Mouse (Mus musculus): ENCODE data around the gene Tnfsf13.
"Not testable (repeated sequence)": the region's sequence is repeated elsewhere in the genome, so short reads cannot be mapped to it uniquely, and the experiment has no call there.

Gene Tnfsf13

GRCm38 (mm10) chr11:69685526-69686148 lies at the start of gene Tnfsf13:
Tnfsf13 (minus strand) TSS chr11:69685784.
- DNase-seq (ENCODE audit: low spot score in 2 of 2): peak in 1 of 2 experiments; percentile 65

- not testable (repeated sequence) for DNase-seq (ENCODE audit: low spot score in 2 of 2)
These were observed 45.8 kb upstream of the Tnfsf13 start for GRCm38 (mm10) chr11:69731408-69731807.

- DNase-seq (ENCODE audit: low spot score in 2 of 2): peak; percentile 15 to 24
These were observed 43.5 kb upstream of the Tnfsf13 start for GRCm38 (mm10) chr11:69729063-69729462.

DNA sequence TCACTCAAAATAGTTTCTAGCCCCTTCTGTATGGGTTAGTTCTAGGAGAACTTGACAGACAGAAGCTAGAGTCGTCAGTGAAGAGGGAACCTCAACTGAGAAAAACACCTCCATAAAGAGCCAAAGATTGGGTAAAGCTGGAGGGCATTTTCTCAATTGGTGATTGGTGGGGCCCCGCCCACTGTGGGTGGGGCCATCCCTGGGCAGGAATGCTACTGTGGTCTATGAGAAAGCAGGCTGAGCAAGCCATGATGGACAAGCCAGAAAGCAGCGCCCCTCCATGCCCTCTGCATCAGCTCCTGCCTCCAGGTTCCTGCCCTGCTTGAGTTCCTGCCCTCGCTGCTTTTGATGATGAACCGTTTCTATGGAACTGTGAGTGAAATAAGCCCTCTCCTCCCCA lies 40.4 kb upstream of the Tnfsf13 start:
- no peak for DNase-seq (ENCODE audit: low spot score in 2 of 2)

DNA sequence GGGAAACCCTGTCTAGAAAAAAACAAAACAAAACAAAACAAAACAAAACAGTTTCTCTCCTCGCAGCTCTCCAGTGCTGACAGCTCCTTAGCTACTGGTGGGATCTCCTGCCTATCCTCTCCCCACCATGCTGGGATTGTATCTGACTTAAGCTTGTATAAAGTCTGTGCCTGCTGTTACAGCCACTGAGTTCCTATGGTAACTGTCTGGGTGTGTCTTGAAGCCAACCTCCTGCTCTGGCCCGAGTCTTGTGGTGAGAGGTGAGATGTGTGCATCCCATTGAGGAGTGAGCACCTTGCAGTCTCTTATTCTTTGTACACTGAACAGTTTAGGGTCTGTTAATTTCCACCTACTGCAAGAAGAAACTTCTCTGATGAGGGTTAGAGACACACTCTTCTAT lies 37.5 kb upstream of the Tnfsf13 start:
- no peak for DNase-seq (ENCODE audit: low spot score in 2 of 2)

GRCm38 (mm10) chr11:69720852-69721251 lies 35.3 kb upstream of the Tnfsf13 start:
- no peak for DNase-seq (ENCODE audit: low spot score in 2 of 2)

GRCm38 (mm10) chr11:69719423-69719822 lies 33.8 kb upstream of the Tnfsf13 start:
- no peak for DNase-seq (ENCODE audit: low spot score in 2 of 2)

- no peak for DNase-seq (ENCODE audit: low spot score in 2 of 2)
These were observed 33.1 kb upstream of the Tnfsf13 start for GRCm38 (mm10) chr11:69718661-69719060.

- DNase-seq (ENCODE audit: low spot score in 2 of 2): no peak
These were observed 31.4 kb upstream of the Tnfsf13 start for GRCm38 (mm10) chr11:69716953-69717352.

DNA sequence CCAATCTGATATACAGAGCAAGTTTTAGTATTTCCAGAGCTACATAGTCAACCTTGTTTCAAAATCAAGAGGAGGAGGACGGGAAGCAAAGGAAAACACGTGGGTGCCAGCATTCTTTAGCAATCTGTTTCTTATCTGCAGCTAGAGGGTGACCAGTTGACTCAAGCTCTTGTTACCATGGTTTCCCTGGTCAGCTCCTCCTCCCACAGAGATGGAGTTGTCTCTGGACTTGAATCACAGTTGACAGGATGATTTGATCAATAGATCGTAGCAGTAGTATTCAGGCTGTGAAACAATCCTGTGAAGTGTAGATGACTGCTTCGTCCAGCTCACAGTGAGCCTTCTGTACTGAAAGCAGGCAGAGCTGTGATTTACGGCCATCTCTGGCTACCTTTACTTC lies 30.3 kb upstream of the Tnfsf13 start:
- DNase-seq (ENCODE audit: low spot score in 2 of 2): peak; percentile 19 to 26

DNA sequence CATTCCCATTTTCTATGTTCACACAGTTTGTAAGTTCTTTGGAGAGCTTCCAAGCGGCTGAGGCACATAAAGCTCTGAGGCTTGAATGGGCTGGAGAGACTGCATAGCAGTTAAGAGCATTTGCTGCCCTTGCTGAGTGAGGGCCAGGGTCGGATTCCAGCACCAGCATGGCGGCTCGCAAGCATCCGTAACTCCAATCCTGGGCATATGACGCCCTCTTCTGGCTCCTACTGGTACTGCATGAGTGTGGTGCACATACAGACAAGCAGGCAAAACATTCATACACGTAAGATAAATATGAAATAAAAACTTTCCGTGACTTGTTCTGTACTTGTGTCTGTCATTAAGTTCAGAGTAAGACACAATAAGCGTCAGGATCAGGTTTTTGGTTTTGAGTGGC lies 29.9 kb upstream of the Tnfsf13 start:
- DNase-seq (ENCODE audit: low spot score in 2 of 2): no peak

- no peak for DNase-seq (ENCODE audit: low spot score in 2 of 2)
These were observed 29.2 kb upstream of the Tnfsf13 start for GRCm38 (mm10) chr11:69714636-69715329.

- DNase-seq (ENCODE audit: low spot score in 2 of 2): no peak
These were observed 27.5 kb upstream of the Tnfsf13 start for GRCm38 (mm10) chr11:69712954-69713672.

GRCm38 (mm10) chr11:69711082-69711481 lies 25.5 kb upstream of the Tnfsf13 start:
- no peak for DNase-seq (ENCODE audit: low spot score in 2 of 2)

DNA sequence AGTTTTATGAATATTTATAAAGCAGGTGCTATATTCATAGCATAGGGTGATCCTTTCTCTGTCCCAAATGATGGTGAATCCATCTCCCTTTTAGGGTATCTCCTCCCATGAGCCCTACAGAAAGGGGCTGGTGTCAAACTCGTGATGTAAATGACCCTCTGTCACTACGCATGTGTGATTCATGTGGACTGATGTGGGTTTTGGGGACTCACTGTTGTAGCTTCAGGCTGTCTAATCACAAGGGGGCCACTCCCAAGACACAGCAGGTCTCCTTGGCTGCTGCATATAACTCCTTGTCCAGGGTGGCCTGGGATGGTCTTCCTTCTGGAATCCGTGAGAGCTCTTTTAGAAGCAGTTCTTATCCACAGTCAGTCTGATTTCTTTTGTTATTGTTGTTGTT lies 24.9 kb upstream of the Tnfsf13 start:
- no peak for DNase-seq (ENCODE audit: low spot score in 2 of 2)

DNA sequence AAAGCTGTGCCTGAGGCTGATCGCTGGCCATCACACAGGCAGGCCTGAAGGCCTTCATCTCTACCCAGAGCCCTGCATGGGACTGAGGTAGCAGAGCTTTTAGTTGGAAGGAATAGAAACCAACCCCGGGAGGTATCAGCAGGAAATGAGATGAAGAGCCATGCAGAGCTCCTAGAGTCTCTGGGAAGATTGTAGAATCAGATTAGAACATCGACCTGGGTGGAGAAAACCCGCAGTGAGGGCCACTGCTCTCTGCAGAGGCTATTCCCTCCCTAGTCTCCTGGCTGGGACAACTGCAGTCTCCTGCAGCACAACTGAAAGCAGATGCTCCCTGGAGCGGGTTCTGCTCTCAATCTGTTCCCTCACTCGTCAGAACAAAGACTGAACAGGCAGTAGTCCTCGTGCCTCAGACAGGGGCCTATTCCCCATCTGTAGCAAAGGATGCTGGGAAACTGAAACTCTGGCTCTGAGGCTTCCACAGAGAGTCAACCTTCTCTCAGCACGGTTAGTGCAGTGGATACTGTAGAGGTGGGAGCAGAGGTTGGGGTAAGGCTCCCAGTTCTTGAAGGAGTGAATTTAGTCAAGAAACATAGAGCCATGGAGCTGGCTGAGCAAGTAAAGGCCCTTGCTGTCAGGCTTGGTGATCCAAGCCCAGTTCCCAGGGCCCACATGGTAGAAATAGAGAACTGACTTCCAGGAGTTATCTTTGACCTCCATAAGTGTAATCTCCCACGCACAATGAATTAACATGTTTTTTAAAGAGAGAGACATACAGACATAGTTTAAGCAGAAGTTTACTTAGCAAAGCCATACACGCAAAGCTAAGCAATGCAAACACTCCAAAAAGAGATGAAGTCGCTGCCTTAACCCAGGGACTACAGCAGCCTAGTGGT lies 24.2 kb upstream of the Tnfsf13 start:
- DNase-seq (ENCODE audit: low spot score in 2 of 2): no peak

DNA sequence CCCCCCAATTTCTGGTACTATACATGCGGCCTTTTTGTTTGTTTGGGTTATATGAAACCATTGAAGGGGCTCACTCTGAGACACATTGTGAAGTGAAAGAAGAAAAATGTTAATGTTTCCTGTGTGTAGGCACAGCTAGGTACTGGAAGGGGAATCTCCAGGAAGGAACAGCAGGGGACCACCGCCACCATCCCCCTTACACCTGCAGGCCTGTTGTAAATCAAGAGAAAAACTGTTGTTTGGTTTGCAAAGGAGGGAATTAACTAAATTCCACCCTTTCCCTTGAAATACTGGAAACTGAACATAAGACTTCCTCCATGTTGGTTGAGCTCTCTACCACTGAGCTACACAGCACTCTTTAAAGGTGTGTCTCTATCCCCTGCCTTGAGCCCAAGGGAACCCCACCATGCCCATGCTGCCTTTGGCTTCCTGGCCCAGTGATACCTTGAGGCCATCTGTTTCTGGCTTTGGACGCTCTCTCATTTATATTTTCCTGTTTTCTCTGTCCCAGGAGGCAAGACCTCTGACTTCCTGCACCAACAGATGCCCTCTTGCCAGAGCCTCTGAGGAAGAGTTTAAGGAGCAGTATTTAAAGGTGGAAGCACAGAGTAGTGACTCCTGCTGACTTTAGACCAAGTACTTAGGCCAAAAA lies 23.2 kb upstream of the Tnfsf13 start:
- DNase-seq (ENCODE audit: low spot score in 2 of 2): no peak

GRCm38 (mm10) chr11:69707873-69708381 lies 22.3 kb upstream of the Tnfsf13 start:
- no peak for DNase-seq (ENCODE audit: low spot score in 2 of 2)

GRCm38 (mm10) chr11:69707480-69707847 lies 21.9 kb upstream of the Tnfsf13 start:
- no peak for DNase-seq (ENCODE audit: low spot score in 2 of 2)

- DNase-seq (ENCODE audit: low spot score in 2 of 2): peak; percentile 24 to 42
These were observed 21.3 kb upstream of the Tnfsf13 start for GRCm38 (mm10) chr11:69706775-69707479.

GRCm38 (mm10) chr11:69704613-69705010 lies 19.0 kb upstream of the Tnfsf13 start:
- no peak for DNase-seq (ENCODE audit: low spot score in 2 of 2)
